Mouse (Mus musculus) heart, adult 11 months (tissue): Measurements from ENCODE around the gene Ptar1.

Experiments used
- DNase-seq: peaks from one replicate; pipeline ENCODE4 v3.0.0; 2022

The Ptar1 gene

DNA sequence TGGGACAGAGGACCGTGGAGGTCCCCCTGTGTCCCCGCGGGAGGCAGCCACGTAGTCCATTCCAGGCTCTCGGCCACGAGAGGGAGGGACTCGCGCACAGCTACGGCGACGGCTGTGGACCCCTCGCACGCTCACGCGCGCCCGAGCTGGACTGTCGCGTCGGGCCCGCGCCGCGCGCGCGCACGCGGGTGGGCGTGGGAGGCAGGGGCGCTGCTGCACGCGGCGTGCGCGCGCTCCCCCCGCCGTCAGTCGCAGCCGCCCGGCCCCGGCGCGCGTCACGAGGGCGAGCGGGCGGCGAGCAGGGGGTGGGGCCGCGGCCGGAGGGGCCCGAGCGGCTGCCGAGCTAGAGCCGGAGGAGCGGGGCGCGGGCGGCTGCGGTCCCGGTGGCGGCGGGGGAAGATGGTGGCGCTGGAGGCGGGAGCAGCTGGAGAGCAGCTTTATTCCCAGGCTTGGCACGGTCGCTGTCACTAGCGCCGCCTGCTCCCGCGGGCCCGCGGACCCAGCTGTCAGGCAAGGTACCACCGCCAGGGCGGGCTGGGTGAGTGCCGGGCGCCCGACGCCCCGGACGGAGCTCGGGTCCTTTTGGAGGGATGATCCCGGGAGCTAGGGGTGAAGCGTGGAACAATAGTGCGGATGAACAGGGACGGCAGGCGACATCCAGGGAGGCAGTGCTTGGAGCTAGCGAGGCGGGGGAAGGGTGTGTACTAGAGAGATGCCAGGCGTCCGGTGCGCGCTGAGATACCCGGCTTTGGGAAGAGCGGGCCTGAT is 71.5 kb downstream of the Ptar1 start, which contains the start of gene Apba1:
Gene Apba1 (plus strand): TSS at position 334 of the 768 bp plus-strand sequence.
- DNase-seq = peak; percentile 99

GRCm38 (mm10) chr19:23759322-23759945 is 72.2 kb downstream of the Ptar1 start:
- DNase-seq = peak; percentile 95

DNA sequence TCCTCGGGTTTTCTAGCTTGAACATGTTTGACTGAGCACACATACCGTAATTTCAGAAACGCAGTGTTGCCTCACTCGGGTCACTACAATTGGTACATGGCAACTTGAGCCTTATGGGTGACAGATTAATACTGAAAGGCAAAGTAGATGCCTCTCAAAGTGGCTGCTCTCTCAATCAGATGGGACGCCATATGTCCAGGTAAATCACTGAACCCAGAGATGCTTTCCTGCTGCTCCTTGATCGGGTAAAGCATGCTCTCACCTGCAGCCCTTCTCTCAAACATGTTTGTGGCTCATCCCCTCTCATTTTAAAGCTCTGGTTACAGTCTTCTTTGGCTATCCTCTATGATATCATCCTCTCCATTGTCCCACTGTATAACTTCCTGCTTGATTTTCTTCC is 76.1 kb downstream of the Ptar1 start:
- peak; percentile 22 for DNase-seq

GRCm38 (mm10) chr19:23764051-23764450 is 76.8 kb downstream of the Ptar1 start:
- peak; percentile 48 for DNase-seq

DNA sequence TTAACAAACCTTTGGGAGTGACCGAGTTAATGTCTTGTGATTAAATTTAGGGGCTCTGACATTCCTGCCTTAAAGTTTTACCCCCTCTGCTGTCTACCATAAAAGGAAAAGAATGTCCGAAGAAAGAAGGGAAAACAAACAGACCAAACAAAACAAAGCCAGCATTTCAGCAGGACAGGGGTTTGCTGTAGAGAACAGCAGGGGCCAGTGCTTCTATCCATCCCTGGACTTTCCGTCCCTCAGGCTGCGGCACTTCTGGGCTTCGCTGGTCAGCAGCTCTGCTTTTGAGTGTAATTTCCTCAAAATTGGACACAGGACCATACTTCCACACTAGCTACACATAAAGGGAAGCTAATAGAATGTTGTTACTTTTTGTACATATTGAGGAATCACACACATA is 81.6 kb downstream of the Ptar1 start:
- peak; percentile 29 for DNase-seq

- peak; percentile 80 for DNase-seq
These were observed 83.5 kb downstream of the Ptar1 start for GRCm38 (mm10) chr19:23770494-23771423.

- peak; percentile 61 for DNase-seq
These were observed 84.7 kb downstream of the Ptar1 start for GRCm38 (mm10) chr19:23771971-23772370.

- no peak for DNase-seq
These were observed 88.1 kb downstream of the Ptar1 start for GRCm38 (mm10) chr19:23775356-23775755.

- peak; percentile 6 for DNase-seq
These were observed 91.9 kb downstream of the Ptar1 start for GRCm38 (mm10) chr19:23779130-23779529.

- DNase-seq = peak; percentile 62
These were observed 92.9 kb downstream of the Ptar1 start for GRCm38 (mm10) chr19:23780105-23780504.
